Mouse (Mus musculus) left cerebral cortex, adult 2 months (tissue): ENCODE measurements around the gene Znrf2. TPM values are rescaled to one million over a fixed set of nuclear protein-coding genes. Genes with fewer than 3 reads are reported as not detected.

Experiments used
- DNase-seq, 2 experiments: peaks; one replicate each; pipeline ENCODE4 v3.0.0; 2021 to 2022; ENCODE audit warnings: low spot score in 2 of 2, mixed read lengths in 1 of 2; ENCODE audit errors: extremely low spot score in 1 of 2
- H3K27ac ChIP-seq: fragments of 200-600 bp; 2 replicates; pipeline ENCODE4 v1.8.1; 2022
- H3K4me3 ChIP-seq: fragments of 200-600 bp; 2 replicates; pipeline ENCODE4 v1.8.1; 2022
- CTCF ChIP-seq: fragments of 200-600 bp; IDR thresholded peaks from 2 replicates; pipeline ENCODE4 v1.8.1; 2022; ENCODE audit warnings: antibody characterized with exemption, mild to moderate bottlenecking, moderate library complexity
- intact Hi-C: fragments of 180-260 bp; cut with DNase I; formaldehyde crosslinking; loops from one replicate; pipeline ENCODE4 v1.15.1; 2025
- total RNA-seq, 2 experiments: library from RNA; stranded (reverse); gene quantifications; 2 replicates each; pipeline ENCODE4 v1.2.3; 2021

Znrf2 gene
- total RNA-seq, 2 experiments from 2014 or later = 13.7 to 14.1 TPM

- intact Hi-C loops = no loop called here
- DNase-seq = no peak
- Histone ChIP-seq H3K27ac (no peak overlapping the region), H3K4me3 (no peak overlapping the region)
- no peak for TF ChIP-seq CTCF
These were observed 43.5 kb downstream of the Znrf2 start for GRCm38 (mm10) chr6:54860180-54860579.

GRCm38 (mm10) chr6:54866731-54867410 lies 50.2 kb downstream of the Znrf2 start:
- intact Hi-C loops = no loop called here

GRCm38 (mm10) chr6:54867411-54867745 lies 50.7 kb downstream of the Znrf2 start:
- TF ChIP-seq CTCF = no peak
- no peak for DNase-seq
- H3K4me3 ChIP-seq = no peak overlapping the region
- intact Hi-C loops = no loop called here
- H3K27ac ChIP-seq = no peak overlapping the region

More at GRCm38 (mm10) chr6:54866731-54867410, 50.2 kb downstream of the Znrf2 start:
- H3K4me3 ChIP-seq = no peak overlapping the region
- H3K27ac ChIP-seq = no peak overlapping the region
- TF ChIP-seq CTCF = no peak
- no peak for DNase-seq

- TF ChIP-seq CTCF = no peak
- no peak overlapping the region for H3K27ac ChIP-seq
- DNase-seq = no peak
- intact Hi-C loops = no loop called here
- no peak overlapping the region for H3K4me3 ChIP-seq
These were observed 56.3 kb downstream of the Znrf2 start for GRCm38 (mm10) chr6:54873029-54873428.

GRCm38 (mm10) chr6:54876782-54877181 lies 60.1 kb downstream of the Znrf2 start:
- H3K27ac ChIP-seq = no peak overlapping the region
- DNase-seq = no peak
- intact Hi-C loops = no loop called here
- H3K4me3 ChIP-seq = no peak overlapping the region
- TF ChIP-seq CTCF = no peak

GRCm38 (mm10) chr6:54877651-54878050 lies 60.9 kb downstream of the Znrf2 start:
- TF ChIP-seq CTCF = no peak
- Histone ChIP-seq H3K27ac (no peak overlapping the region), H3K4me3 (no peak overlapping the region)
- DNase-seq = no peak
- intact Hi-C loops = no loop called here

GRCm38 (mm10) chr6:54878546-54878945 lies 61.8 kb downstream of the Znrf2 start:
- intact Hi-C loops = no loop called here
- Histone ChIP-seq H3K4me3 (no peak overlapping the region), H3K27ac (no peak overlapping the region)
- TF ChIP-seq CTCF = no peak
- DNase-seq = no peak

- intact Hi-C loops = no loop called here
- TF ChIP-seq CTCF = no peak
- H3K27ac ChIP-seq = no peak overlapping the region
- no peak overlapping the region for H3K4me3 ChIP-seq
- DNase-seq = no peak
These were observed 63.4 kb downstream of the Znrf2 start for GRCm38 (mm10) chr6:54880086-54880485.

GRCm38 (mm10) chr6:54883424-54883823 lies 66.7 kb downstream of the Znrf2 start:
- intact Hi-C loops = no loop called here
- Histone ChIP-seq H3K27ac (no peak overlapping the region), H3K4me3 (no peak overlapping the region)
- DNase-seq = no peak
- no peak for TF ChIP-seq CTCF

GRCm38 (mm10) chr6:54886195-54886594 lies 69.5 kb downstream of the Znrf2 start:
- no peak for TF ChIP-seq CTCF
- intact Hi-C loops = no loop called here
- DNase-seq = no peak
- H3K4me3 ChIP-seq = no peak overlapping the region
- no peak overlapping the region for H3K27ac ChIP-seq

GRCm38 (mm10) chr6:54890221-54890620 lies 73.5 kb downstream of the Znrf2 start:
- intact Hi-C loops = no loop called here
- no peak for TF ChIP-seq CTCF
- no peak overlapping the region for H3K27ac ChIP-seq

GRCm38 (mm10) chr6:54891384-54891783 lies 74.7 kb downstream of the Znrf2 start:
- Histone ChIP-seq H3K4me3 (no peak overlapping the region), H3K27ac (no peak overlapping the region)
- no peak for DNase-seq
- TF ChIP-seq CTCF = no peak
- intact Hi-C loops = no loop called here

More at GRCm38 (mm10) chr6:54890221-54890620, 73.5 kb downstream of the Znrf2 start:
- no peak for DNase-seq
- no peak overlapping the region for H3K4me3 ChIP-seq

- no peak for TF ChIP-seq CTCF
- no peak overlapping the region for H3K4me3 ChIP-seq
- DNase-seq = no peak
- intact Hi-C loops = loop anchor here (5.0 kb wide), 1 partner anchor 193 kb away; no protein-coding TSS in a partner anchor
- H3K27ac ChIP-seq = no peak overlapping the region
These were observed 83.5 kb downstream of the Znrf2 start for GRCm38 (mm10) chr6:54900256-54900655.
